Mouse (Mus musculus) neural tube, embryonic 12.5 days (tissue): ENCODE results near the gene Pdpr. TPM values are rescaled to one million over a fixed set of nuclear protein-coding genes. Genes with fewer than 3 reads are reported as not detected.
"Not testable (repeated sequence)": the region's sequence is repeated elsewhere in the genome, so short reads cannot be mapped to it uniquely, and the experiment has no call there.

ENCODE experiments used
- ATAC-seq: fragments of 200-750 bp; cut with Nextera tagmentation; 2 replicates; pipeline ENCODE4 v1.8.0; 2017; ENCODE audit warnings: low read depth, mild to moderate bottlenecking, moderate TSS enrichment, moderate library complexity; ENCODE audit not compliant: low FRiP score
- H3K27ac ChIP-seq: fragments of 300-500 bp; sonication (generic); 2 replicates; pipeline ENCODE4 v1.5.1; 2016
- H3K27me3 ChIP-seq: fragments of 300-500 bp; sonication (generic); replicated peaks from 2 replicates; pipeline ENCODE4 v1.6.1; 2016; ENCODE audit warnings: mild to moderate bottlenecking
- H3K36me3 ChIP-seq: fragments of 300-500 bp; sonication (generic); 2 replicates; pipeline ENCODE4 v1.6.1; 2016; ENCODE audit warnings: mild to moderate bottlenecking
- H3K4me1 ChIP-seq: fragments of 300-500 bp; sonication (generic); 2 replicates; pipeline ENCODE4 v1.6.1; 2016
- H3K4me2 ChIP-seq: fragments of 300-500 bp; sonication (generic); replicated peaks from 2 replicates; pipeline ENCODE4 v1.6.1; 2016; ENCODE audit warnings: mild to moderate bottlenecking
- H3K4me3 ChIP-seq: fragments of 300-500 bp; sonication (generic); 2 replicates; pipeline ENCODE4 v1.5.1; 2016
- H3K9ac ChIP-seq: fragments of 300-500 bp; sonication (generic); 2 replicates; pipeline ENCODE4 v1.6.1; 2016; ENCODE audit warnings: mild to moderate bottlenecking
- H3K9me3 ChIP-seq: fragments of 300-500 bp; sonication (generic); 2 replicates; pipeline ENCODE4 v1.6.1; 2016; ENCODE audit warnings: mild to moderate bottlenecking
- WGBS: fragments of 180-500 bp; shearing (Covaris S2); methylation state at CpG from one replicate; pipeline ENCODE4 v1.1.7; 2016; 5-methylcytosine and 5-hydroxymethylcytosine counted together
- polyA plus RNA-seq: library from polyadenylated mRNA; unstranded; fragments of >200 nt; fragmentation: Nextera tagmentation; extraction: Ambion mirVana; gene quantifications from 2 replicates; pipeline ENCODE4 v1.2.1, GENCODE M21; 2016

The Pdpr gene
- polyA plus RNA-seq, 1 experiment from 2014 or later: 11.9 TPM

DNA sequence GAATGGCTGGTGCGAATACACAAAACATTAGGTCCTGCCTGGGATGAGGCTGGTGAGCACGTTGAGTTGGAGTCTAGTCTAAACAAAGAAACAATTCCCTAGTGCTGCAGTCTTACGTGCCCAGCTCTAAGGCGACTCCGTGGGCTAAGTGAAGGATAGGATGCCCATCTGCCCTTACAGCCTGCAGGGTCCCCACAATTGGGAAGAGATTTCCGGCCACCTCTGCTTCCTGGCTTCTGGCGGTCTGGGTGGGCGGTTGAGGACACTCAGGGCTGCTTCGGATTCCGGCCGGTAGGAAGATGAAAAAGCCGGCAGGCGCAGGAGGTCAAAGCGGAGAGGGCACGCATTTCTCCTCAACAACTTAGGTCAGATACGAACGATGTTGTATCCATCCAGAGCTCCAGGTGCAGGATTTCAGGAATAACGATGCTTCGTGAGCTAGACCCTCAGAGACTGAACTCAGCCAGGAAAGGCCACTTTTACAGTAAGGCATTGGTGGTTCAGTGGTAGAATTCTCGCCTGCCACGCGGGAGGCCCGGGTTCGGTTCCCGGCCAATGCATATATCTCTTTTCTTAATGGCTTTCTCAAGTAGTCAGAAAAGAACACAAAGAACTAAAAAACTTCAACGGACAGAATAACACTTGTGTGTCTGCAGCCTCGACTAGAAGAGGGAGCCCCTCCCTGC is 32.2 kb upstream of the Pdpr start:
- peaks cover 19% of the 10 kb centered on the region for H3K4me1 ChIP-seq
- no peaks in the 10 kb centered on the region for H3K27me3 ChIP-seq
- peak; percentile 80 for ATAC-seq
- H3K27ac ChIP-seq: no peak overlapping the region
- H3K4me2 ChIP-seq: peak overlapping the region; percentile 76
- H3K9me3 ChIP-seq: no peaks in the 10 kb centered on the region
- under 1% methylated on average over 27 of the region's 27 CpGs for WGBS
- peak overlapping the region; percentile 65 for H3K9ac ChIP-seq
- peak overlapping the region; percentile 54 for H3K4me3 ChIP-seq
- no peaks in the 10 kb centered on the region for H3K36me3 ChIP-seq

- Histone ChIP-seq H3K4me3 (no peak overlapping the region), H3K4me1 (peaks cover 12% of the 10 kb centered on the region), H3K9ac (no peak overlapping the region), H3K27me3 (no peaks in the 10 kb centered on the region), H3K4me2 (peak overlapping the region; percentile 76), H3K36me3 (no peaks in the 10 kb centered on the region), H3K27ac (no peak overlapping the region), H3K9me3 (no peaks in the 10 kb centered on the region)
- WGBS: 53% methylated on average over 2 of the region's 2 CpGs
- ATAC-seq: no peak
Observed at GRCm38 (mm10) chr8:111062893-111063292, 31.5 kb upstream of the Pdpr start.

DNA sequence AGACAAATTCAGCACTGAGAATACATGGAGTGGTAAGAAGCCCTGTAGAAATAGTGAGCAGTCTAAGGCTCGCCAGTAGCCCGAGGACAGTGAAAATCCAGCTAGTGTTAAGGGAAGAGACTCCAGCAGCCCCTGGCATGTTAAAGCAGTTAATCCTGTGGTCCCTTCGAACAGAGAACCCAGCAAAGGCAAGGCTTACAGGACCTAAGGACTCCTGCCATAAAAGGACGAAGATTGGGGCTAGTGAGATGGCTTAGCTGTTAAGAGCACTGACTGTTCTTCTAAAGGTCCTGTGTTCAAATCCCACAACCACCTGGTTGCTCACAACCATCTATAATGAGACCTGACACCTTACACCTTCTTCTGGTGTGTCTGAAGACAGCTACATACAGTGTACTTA is 28.1 kb upstream of the Pdpr start:
- no peak overlapping the region for H3K4me3 ChIP-seq
- H3K9me3 ChIP-seq: no peaks in the 10 kb centered on the region
- H3K4me2 ChIP-seq: no peak overlapping the region
- no peaks in the 10 kb centered on the region for H3K36me3 ChIP-seq
- WGBS: 70% methylated on average over 4 of the region's 4 CpGs
- H3K27ac ChIP-seq: no peak overlapping the region
- no peaks in the 10 kb centered on the region for H3K27me3 ChIP-seq
- H3K9ac ChIP-seq: no peak overlapping the region
- ATAC-seq: no peak
- H3K4me1 ChIP-seq: peaks cover 5% of the 10 kb centered on the region

- 27% methylated on average over 10 of the region's 10 CpGs for WGBS
- Histone ChIP-seq H3K27me3 (no peaks in the 10 kb centered on the region), H3K36me3 (no peaks in the 10 kb centered on the region), H3K27ac (no peak overlapping the region), H3K9ac (no peak overlapping the region), H3K9me3 (no peaks in the 10 kb centered on the region), H3K4me1 (no peaks in the 10 kb centered on the region), H3K4me3 (no peak overlapping the region), H3K4me2 (no peak overlapping the region)
- no peak for ATAC-seq
Observed at GRCm38 (mm10) chr8:111067439-111067838, 27.0 kb upstream of the Pdpr start.

DNA sequence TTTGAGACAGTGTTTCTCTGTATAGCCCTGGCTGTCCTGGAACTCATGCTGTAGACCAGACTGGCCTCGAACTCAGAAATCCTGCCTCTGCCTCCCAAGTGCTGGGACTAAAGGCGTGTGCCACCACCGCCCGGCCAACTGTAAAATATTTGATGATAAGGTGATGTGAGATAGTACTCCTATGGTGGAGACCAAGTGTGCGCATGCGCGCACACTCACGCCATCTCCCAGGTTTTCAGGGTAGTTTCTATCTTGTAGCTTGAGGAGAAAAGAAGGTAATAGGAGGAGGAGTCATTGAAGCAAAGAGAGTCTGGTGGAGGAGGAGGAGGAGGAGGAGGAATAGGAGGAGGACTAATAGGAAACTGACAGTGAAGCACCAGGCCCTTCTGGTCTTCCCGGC is 25.8 kb upstream of the Pdpr start:
- not testable (repeated sequence) for ATAC-seq, H3K9me3 ChIP-seq, H3K4me1 ChIP-seq, H3K9ac ChIP-seq, H3K4me2 ChIP-seq, H3K27ac ChIP-seq, H3K27me3 ChIP-seq, H3K36me3 ChIP-seq, H3K4me3 ChIP-seq
- 97% methylated on average over 9 of the region's 9 CpGs for WGBS

DNA sequence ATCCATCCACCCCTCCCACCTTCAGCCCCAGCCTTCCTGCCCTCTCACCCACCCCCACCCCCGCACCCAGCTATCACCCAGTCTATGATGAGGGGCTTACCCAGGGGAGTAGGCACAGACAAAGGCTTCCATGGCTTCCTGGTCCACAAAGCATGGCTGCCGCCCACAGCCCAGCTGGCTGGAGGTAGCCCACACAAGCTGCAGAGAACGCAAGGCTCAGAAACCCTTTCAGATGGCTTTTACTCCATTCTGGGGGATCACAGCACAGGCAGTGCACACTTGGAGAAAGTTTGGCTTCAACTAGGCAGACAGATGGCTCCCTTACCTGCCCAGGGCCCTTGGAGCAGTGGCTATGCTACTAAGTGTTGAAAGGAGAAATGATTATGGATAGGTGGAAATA is 18.5 kb upstream of the Pdpr start:
- H3K27ac ChIP-seq: no peak overlapping the region
- H3K9me3 ChIP-seq: no peaks in the 10 kb centered on the region
- no peak overlapping the region for H3K9ac ChIP-seq
- H3K4me3 ChIP-seq: no peak overlapping the region
- H3K36me3 ChIP-seq: no peaks in the 10 kb centered on the region
- H3K4me2 ChIP-seq: no peak overlapping the region
- WGBS: 81% methylated on average over 3 of the region's 3 CpGs
- no peaks in the 10 kb centered on the region; the same call in 1 of the 2 replicates for H3K27me3 ChIP-seq
- no peak for ATAC-seq
- H3K4me1 ChIP-seq: no peaks in the 10 kb centered on the region

GRCm38 (mm10) chr8:111079461-111079860 is 15.0 kb upstream of the Pdpr start:
- ATAC-seq: no peak
- peaks cover 7% of the 10 kb centered on the region for H3K4me1 ChIP-seq
- no peaks in the 10 kb centered on the region for H3K9me3 ChIP-seq
- no peak overlapping the region for H3K27ac ChIP-seq
- H3K4me2 ChIP-seq: no peak overlapping the region
- no peaks in the 10 kb centered on the region; the same call in 1 of the 2 replicates for H3K27me3 ChIP-seq
- no peak overlapping the region for H3K9ac ChIP-seq
- WGBS: 71% methylated on average over 5 of the region's 5 CpGs
- no peaks in the 10 kb centered on the region for H3K36me3 ChIP-seq
- H3K4me3 ChIP-seq: no peak overlapping the region

- no peak overlapping the region for H3K9ac ChIP-seq
Observed at GRCm38 (mm10) chr8:111079861-111080271, 14.6 kb upstream of the Pdpr start.

GRCm38 (mm10) chr8:111081580-111082258 is 12.7 kb upstream of the Pdpr start:
- H3K27me3 ChIP-seq: no peaks in the 10 kb centered on the region; the same call in 1 of the 2 replicates
- no peak overlapping the region for H3K4me2 ChIP-seq
- no peaks in the 10 kb centered on the region for H3K9me3 ChIP-seq
- no peak overlapping the region for H3K9ac ChIP-seq
- ATAC-seq: no peak
- no peak overlapping the region for H3K27ac ChIP-seq
- H3K4me1 ChIP-seq: peaks cover 7% of the 10 kb centered on the region
- no peak overlapping the region for H3K4me3 ChIP-seq
- WGBS: 64% methylated on average over 12 of the region's 12 CpGs
- H3K36me3 ChIP-seq: no peaks in the 10 kb centered on the region

More at GRCm38 (mm10) chr8:111079861-111080271, 14.6 kb upstream of the Pdpr start:
- Histone ChIP-seq H3K36me3 (no peaks in the 10 kb centered on the region), H3K9me3 (no peaks in the 10 kb centered on the region), H3K4me1 (peaks cover 7% of the 10 kb centered on the region), H3K4me3 (no peak overlapping the region), H3K27ac (no peak overlapping the region), H3K4me2 (no peak overlapping the region), H3K27me3 (no peaks in the 10 kb centered on the region; the same call in 1 of the 2 replicates)
- WGBS: 35% methylated on average over 6 of the region's 6 CpGs
- ATAC-seq: no peak

DNA sequence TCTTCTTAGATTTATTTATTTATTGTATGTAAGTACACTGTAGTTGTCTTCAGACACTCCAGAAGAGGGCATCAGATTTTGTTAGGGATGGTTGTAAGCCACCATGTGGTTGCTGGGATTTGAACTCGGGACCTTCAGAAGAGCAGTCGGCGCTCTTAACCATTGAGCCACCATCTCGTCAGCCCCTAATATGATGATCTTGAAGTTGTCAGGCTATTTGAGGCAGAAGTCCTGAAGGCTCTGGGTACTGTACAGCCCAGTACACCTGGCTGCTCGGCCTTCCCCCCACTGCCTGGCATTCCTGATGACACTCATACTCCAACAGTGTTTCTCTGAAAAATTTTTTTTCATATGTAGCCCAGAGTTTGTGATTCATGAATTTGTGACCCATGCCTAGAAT is 10.5 kb upstream of the Pdpr start:
- not testable (repeated sequence) for H3K4me1 ChIP-seq, H3K9ac ChIP-seq, H3K9me3 ChIP-seq, ATAC-seq, H3K27ac ChIP-seq, H3K4me2 ChIP-seq, H3K36me3 ChIP-seq, H3K4me3 ChIP-seq, H3K27me3 ChIP-seq
- WGBS: 85% methylated on average over 5 of the region's 5 CpGs

DNA sequence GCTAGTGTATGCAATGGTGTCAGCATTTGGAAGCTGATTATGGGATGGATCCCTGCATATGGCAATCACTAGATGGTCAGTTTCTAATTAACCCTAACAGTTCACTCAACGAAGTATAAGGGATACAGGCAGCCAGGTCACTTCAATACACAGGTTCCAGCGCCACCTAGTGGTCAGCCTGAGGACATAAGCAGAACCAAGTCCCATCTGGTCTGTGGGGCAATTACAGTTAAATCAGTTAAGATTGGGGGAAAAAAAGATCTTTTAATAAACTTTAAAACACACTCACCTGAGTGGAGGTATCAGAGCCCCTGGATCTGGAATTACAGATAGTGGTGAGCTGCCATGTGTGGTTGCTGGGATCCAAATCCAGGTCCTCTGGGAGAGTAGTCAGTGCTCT is 4.3 kb upstream of the Pdpr start:
- Histone ChIP-seq H3K9me3 (no peaks in the 10 kb centered on the region), H3K27ac (no peak overlapping the region), H3K36me3 (no peaks in the 10 kb centered on the region), H3K4me2 (no peak overlapping the region), H3K27me3 (no peaks in the 10 kb centered on the region), H3K4me1 (peaks cover 5% of the 10 kb centered on the region; the same call in 1 of the 2 replicates), H3K9ac (no peak overlapping the region), H3K4me3 (no peak overlapping the region)
- ATAC-seq: no peak
- 2% methylated on average over 2 of the region's 2 CpGs for WGBS

DNA sequence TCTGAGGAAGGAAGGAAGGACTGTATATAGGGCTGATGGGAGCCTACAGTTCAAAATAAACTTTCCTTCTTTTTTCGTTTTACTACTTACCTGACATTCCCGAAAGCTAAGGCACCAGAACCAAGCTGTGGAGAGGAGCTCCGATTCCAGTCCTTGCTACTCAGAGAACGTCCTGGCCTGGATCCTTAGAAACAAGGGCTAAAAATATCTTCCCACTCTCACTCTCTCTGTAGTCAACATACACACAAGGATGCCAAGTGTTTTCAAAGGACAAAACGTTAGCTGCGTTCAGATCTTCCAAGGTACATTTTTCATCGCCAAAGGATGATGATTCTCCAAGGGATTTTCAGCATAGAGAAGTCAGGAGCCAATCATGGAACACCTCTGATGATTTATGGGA is 2.7 kb upstream of the Pdpr start:
- H3K36me3 ChIP-seq: no peaks in the 10 kb centered on the region
- no peak overlapping the region for H3K4me2 ChIP-seq
- no peak overlapping the region for H3K9ac ChIP-seq
- no peak overlapping the region for H3K27ac ChIP-seq
- no peak overlapping the region for H3K4me3 ChIP-seq
- no peaks in the 10 kb centered on the region for H3K27me3 ChIP-seq
- no peaks in the 10 kb centered on the region for H3K9me3 ChIP-seq
- WGBS: 87% methylated on average over 7 of the region's 7 CpGs
- peaks cover 10% of the 10 kb centered on the region for H3K4me1 ChIP-seq
- no peak for ATAC-seq

GRCm38 (mm10) chr8:111092326-111092725 is 2.1 kb upstream of the Pdpr start, which contains the start of gene Clec18a:
Clec18a (minus strand) TSS chr8:111092426.
- not testable (repeated sequence) for H3K9me3 ChIP-seq, H3K36me3 ChIP-seq, H3K4me1 ChIP-seq, ATAC-seq, H3K4me2 ChIP-seq, H3K9ac ChIP-seq, H3K4me3 ChIP-seq, H3K27me3 ChIP-seq, H3K27ac ChIP-seq
- WGBS: 95% methylated on average over 5 of the region's 6 CpGs
